Mouse (Mus musculus) midbrain, postnatal 0 days (tissue): ENCODE results near the gene Ppfia4. TPM values are rescaled to one million over a fixed set of nuclear protein-coding genes. Genes with fewer than 3 reads are reported as not detected.

Source experiments
- ATAC-seq: fragments of 200-750 bp; cut with Nextera tagmentation; 2 replicates; pipeline ENCODE4 v1.8.0; 2017; ENCODE audit warnings: moderate number of reproducible peaks, mild to moderate bottlenecking, moderate TSS enrichment, moderate library complexity; ENCODE audit not compliant: low FRiP score
- DNase-seq: peaks from one replicate; pipeline ENCODE4 v3.0.0-alpha.2; 2015; ENCODE audit warnings: low spot score
- H3K27ac ChIP-seq: fragments of 300-500 bp; sonication (generic); 2 replicates; pipeline ENCODE4 v1.5.1; 2014; ENCODE audit warnings: low read depth, mild to moderate bottlenecking, low read length, mixed read lengths
- H3K27me3 ChIP-seq: fragments of 300-500 bp; sonication (generic); 2 replicates; pipeline ENCODE4 v1.6.1; 2014; ENCODE audit warnings: low read length, control low read depth, mixed read lengths; ENCODE audit not compliant: insufficient read depth
- H3K36me3 ChIP-seq: fragments of 300-500 bp; sonication (generic); 2 replicates; pipeline ENCODE4 v1.6.1; 2014; ENCODE audit warnings: low read length, control low read depth, mixed read lengths; ENCODE audit not compliant: insufficient read depth
- H3K4me1 ChIP-seq: fragments of 300-500 bp; sonication (generic); 2 replicates; pipeline ENCODE4 v1.6.1; 2014; ENCODE audit warnings: mild to moderate bottlenecking, control low read depth, antibody characterized with exemption, low read length, mixed read lengths; ENCODE audit not compliant: insufficient read depth
- H3K4me2 ChIP-seq: fragments of 300-500 bp; sonication (generic); 2 replicates; pipeline ENCODE4 v1.6.1; 2014; ENCODE audit warnings: low read depth, mild to moderate bottlenecking, low read length, mixed read lengths; ENCODE audit not compliant: poor library complexity, severe bottlenecking
- H3K4me3 ChIP-seq: fragments of 300-500 bp; sonication (generic); 2 replicates; pipeline ENCODE4 v1.5.1; 2014; ENCODE audit warnings: low read depth, mild to moderate bottlenecking, low read length, moderate library complexity
- H3K9ac ChIP-seq: fragments of 300-500 bp; sonication (generic); replicated peaks from 2 replicates; pipeline ENCODE4 v1.6.1; 2014; ENCODE audit warnings: mild to moderate bottlenecking, low read length, moderate library complexity, mixed read lengths; ENCODE audit not compliant: poor library complexity, severe bottlenecking
- H3K9me3 ChIP-seq: fragments of 300-500 bp; sonication (generic); 2 replicates; pipeline ENCODE4 v1.6.1; 2016; ENCODE audit warnings: low read length, control low read depth
- CTCF ChIP-seq: IDR thresholded peaks from 2 replicates; pipeline ENCODE4 v1.5.1; 2016; ENCODE audit warnings: antibody characterized with exemption, mild to moderate bottlenecking
- WGBS: fragments of 180-500 bp; shearing (Covaris S2); extraction: QIAGEN DNeasy Blood & Tissue Kit; methylation state at CpG from one replicate; pipeline ENCODE4 v1.1.7; 2014; 5-methylcytosine and 5-hydroxymethylcytosine counted together
- polyA plus RNA-seq: library from polyadenylated mRNA; unstranded; fragments of >200 nt; fragmentation: Nextera tagmentation; extraction: Ambion mirVana; gene quantifications from 2 replicates; pipeline ENCODE4 v1.2.1, GENCODE M21; 2015
- total RNA-seq: library from RNA; depleted of rRNA; stranded (reverse); fragments of >200 nt; gene quantifications from 2 replicates; pipeline ENCODE4 v1.2.3, GENCODE M21; 2014

Ppfia4 gene
- total and polyA plus RNA-seq, 2 experiments from 2014 or later, result 28.7 to 42.0 TPM

DNA sequence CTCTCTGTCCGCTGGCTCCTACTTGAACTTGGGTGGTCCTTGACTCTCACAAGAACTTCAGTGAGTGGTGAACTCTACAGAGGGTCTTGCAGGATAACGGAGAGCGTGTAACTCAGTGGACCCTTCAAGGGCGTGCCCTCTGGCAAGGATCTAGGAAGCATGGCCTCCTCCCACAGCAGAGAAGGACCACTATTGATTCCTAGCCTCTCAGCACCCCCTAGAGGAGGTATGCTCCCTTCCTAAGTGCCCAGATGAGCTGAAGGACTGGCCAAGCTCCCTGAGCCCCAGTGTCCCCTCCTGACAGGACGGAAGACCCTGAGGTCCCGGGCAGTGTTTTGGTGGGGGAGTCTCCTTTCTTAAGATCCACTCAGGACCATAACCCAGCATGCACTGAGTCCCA lies 10.1 kb downstream of the Ppfia4 start:
- H3K4me3 ChIP-seq, result no peak overlapping the region
- H3K27ac ChIP-seq, result no peak overlapping the region
- no peak overlapping the region for H3K9ac ChIP-seq
- WGBS, result 91% methylated on average over 6 of the region's 6 CpGs
- ATAC-seq (no peak), DNase-seq (peak; percentile 44)
- H3K27me3 ChIP-seq, result no peaks in the 10 kb centered on the region
- no peak overlapping the region for H3K4me2 ChIP-seq
- no peaks in the 10 kb centered on the region for H3K9me3 ChIP-seq
- H3K36me3 ChIP-seq, result peaks cover 42% of the 10 kb centered on the region
- TF ChIP-seq CTCF, result peak; percentile 55
- no peaks in the 10 kb centered on the region for H3K4me1 ChIP-seq

DNA sequence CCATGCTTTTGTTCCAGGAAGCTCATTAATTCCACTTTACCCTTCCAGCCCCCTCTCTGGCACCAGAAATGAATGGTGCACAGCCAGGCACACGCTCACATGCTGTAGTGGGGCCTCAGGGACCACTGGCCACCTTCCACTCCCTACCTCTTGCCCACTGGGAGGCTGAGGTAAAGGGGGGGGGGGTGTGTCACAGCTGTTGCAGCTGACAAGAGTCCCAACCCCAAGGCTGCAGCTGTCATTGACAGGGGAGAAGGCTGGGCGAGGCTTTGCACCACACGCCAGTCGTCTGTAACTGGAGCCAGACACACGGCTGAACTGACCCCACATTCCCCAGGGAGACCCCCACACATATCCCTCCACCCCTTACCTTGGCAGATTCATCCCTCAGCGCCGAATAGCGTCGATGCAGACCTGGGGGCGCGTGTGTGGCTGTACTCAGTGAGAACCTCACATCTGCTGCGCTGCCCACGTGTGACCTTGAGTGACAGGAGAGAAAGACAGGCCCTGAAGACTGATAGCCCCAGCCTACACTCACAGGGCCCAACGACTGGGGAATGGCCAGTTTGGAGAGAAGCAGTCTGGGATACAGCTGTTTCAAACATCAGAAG lies 11.9 kb downstream of the Ppfia4 start:
- no peak overlapping the region for H3K9ac ChIP-seq
- H3K4me2 ChIP-seq, result no peak overlapping the region
- H3K27me3 ChIP-seq, result no peaks in the 10 kb centered on the region
- H3K9me3 ChIP-seq, result no peaks in the 10 kb centered on the region
- TF ChIP-seq CTCF, result no peak
- H3K4me1 ChIP-seq, result no peaks in the 10 kb centered on the region
- ATAC-seq, result no peak
- DNase-seq, result no peak
- WGBS, result 56% methylated on average over 14 of the region's 14 CpGs
- no peak overlapping the region for H3K4me3 ChIP-seq
- peaks cover 45% of the 10 kb centered on the region for H3K36me3 ChIP-seq
- H3K27ac ChIP-seq, result no peak overlapping the region

DNA sequence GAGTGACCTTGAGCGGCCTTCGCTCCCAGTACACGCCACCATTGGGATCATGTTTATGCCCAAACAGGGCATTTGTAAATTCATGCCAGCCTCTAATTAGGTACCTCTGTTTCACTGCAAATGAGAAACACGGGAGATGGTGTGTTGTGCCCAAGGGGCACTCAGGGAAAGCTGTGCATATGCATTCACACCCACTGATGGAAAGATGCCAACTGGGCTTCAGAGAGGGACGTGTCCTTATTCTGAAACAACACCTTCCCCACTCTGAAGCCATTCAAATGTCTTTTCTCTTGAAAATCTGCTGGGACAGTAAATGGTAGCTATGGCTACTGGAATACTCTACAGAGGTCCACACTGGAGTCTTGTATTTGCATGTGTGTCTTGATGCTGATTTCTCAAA lies 14.5 kb downstream of the Ppfia4 start:
- no peak overlapping the region for H3K9ac ChIP-seq
- no peaks in the 10 kb centered on the region for H3K4me1 ChIP-seq
- WGBS, result 74% methylated on average over 5 of the region's 5 CpGs
- no peak overlapping the region for H3K4me3 ChIP-seq
- peaks cover 43% of the 10 kb centered on the region for H3K36me3 ChIP-seq
- no peak for TF ChIP-seq CTCF
- H3K4me2 ChIP-seq, result no peak overlapping the region
- DNase-seq (no peak), ATAC-seq (no peak)
- H3K27me3 ChIP-seq, result no peaks in the 10 kb centered on the region
- no peak overlapping the region for H3K27ac ChIP-seq
- no peaks in the 10 kb centered on the region for H3K9me3 ChIP-seq

DNA sequence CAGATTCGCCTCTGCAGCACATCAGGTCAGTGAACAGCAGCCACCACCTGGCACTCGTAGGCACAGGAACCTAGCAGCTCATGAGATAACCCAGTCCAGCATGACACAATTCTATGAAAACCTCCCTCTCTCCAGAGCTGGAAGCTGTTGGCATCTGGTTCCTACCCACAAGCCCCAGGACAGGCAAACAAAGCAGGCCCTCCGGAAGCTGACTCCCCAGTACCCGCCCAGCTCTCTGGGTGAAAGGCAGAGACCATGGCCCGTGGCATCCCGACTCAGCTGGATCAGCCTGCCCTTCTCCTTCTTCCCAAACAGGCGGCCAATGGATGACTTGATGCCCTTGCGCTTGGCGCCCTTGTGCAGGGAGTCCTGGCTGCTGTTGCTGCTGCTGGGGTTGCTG lies 16.4 kb downstream of the Ppfia4 start:
- Histone ChIP-seq H3K9ac (no peak overlapping the region), H3K9me3 (no peaks in the 10 kb centered on the region), H3K4me2 (no peak overlapping the region), H3K27ac (no peak overlapping the region), H3K36me3 (peaks cover 49% of the 10 kb centered on the region), H3K27me3 (no peaks in the 10 kb centered on the region), H3K4me3 (no peak overlapping the region), H3K4me1 (no peaks in the 10 kb centered on the region)
- 89% methylated on average over 9 of the region's 9 CpGs for WGBS
- ATAC-seq, result no peak
- no peak for DNase-seq
- TF ChIP-seq CTCF, result no peak

DNA sequence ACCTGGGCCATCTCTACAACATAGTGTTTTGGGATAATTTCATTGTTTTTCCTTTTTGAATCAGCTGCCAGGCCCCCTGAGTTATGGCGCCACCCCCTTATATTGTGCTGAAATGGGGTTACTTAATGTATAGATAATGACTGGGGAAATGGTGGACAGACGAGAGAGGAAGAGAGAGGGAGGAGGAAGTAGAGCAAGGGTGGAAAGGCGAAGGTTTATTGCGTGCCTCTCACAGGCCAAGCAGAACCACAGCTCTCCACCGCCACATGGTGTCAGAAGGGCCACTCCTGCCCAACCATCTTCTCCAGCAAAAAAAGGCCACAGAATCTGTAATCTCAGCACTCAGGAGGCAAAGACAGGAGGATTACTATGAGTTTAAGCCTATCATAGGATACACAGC lies 17.5 kb downstream of the Ppfia4 start:
- H3K9ac ChIP-seq, result no peak overlapping the region
- H3K4me1 ChIP-seq, result no peaks in the 10 kb centered on the region
- ATAC-seq, result no peak
- no peaks in the 10 kb centered on the region for H3K27me3 ChIP-seq
- H3K9me3 ChIP-seq, result no peaks in the 10 kb centered on the region
- no peak overlapping the region for H3K4me2 ChIP-seq
- DNase-seq, result no peak
- no peak overlapping the region for H3K27ac ChIP-seq
- H3K36me3 ChIP-seq, result peaks cover 48% of the 10 kb centered on the region
- 83% methylated on average over 5 of the region's 5 CpGs for WGBS
- TF ChIP-seq CTCF, result no peak
- no peak overlapping the region for H3K4me3 ChIP-seq

DNA sequence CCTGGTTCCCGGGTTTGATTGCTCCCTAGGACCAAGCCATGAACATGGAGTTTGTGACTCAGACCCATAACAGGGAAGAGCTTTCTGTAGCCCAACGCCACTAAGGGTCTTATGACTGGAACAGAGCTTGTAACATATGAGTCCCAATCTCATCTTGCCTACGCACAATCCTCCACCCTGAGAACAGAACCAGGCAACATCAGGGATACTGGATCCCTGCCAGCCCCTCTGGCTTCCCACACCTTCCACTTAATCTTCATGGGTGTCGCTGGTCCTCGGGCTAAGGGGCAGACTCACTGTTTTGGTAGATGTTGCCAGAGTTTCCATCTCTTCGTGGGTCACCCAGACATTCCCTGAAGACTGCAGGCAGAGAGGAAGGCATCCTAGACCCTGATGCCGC lies 21.0 kb downstream of the Ppfia4 start:
- H3K27me3 ChIP-seq, result no peaks in the 10 kb centered on the region
- no peak overlapping the region for H3K9ac ChIP-seq
- H3K4me3 ChIP-seq, result no peak overlapping the region
- H3K4me1 ChIP-seq, result no peaks in the 10 kb centered on the region
- 90% methylated on average over 7 of the region's 7 CpGs for WGBS
- no peak for TF ChIP-seq CTCF
- no peaks in the 10 kb centered on the region for H3K9me3 ChIP-seq
- DNase-seq, result no peak
- ATAC-seq, result no peak
- no peak overlapping the region for H3K27ac ChIP-seq
- peaks cover 35% of the 10 kb centered on the region for H3K36me3 ChIP-seq
- H3K4me2 ChIP-seq, result no peak overlapping the region
